Mouse (Mus musculus): ENCODE data around the gene Nat8f2. TPM values are rescaled to one million over a fixed set of nuclear protein-coding genes. Genes with fewer than 3 reads are reported as not detected.

Gene Nat8f2
- polyA plus RNA-seq, 1 experiment = 0.04 TPM

DNA sequence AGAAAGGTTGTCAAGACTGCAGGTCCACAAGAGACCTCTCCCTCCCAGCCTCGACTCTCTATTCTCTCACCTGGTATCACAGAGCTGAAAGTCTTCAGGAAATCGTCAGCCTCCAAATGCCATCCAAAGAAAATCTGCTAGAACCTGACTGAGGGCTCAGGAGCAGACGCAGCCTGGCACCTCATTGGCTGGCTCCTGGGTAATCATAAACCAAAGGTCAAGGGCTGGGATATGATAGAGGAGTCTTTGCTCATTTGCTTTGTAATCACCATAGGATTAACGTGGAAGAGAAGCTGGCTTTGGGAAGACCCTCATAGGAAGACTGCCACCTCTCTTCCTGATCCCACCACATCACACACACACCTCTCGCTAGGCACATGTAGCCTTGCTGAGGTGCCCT, 48.1 kb downstream of the Nat8f2 start, which contains the start of the genes Nat8f6 and Nat8f5:
TSS of gene Nat8f6 (minus strand) at position 118 of the 400 bp plus-strand sequence.
TSS of gene Nat8f5 (minus strand) at position 136 of the 400 bp plus-strand sequence.
- WGBS = 91% methylated on average over 5 of the region's 5 CpGs
- Histone ChIP-seq H3K4me3 (ENCODE audit: control insufficient read depth, insufficient read depth, low read length) (no peak within 1 kb of the TSS), H3K4me1 (replicated peaks; ENCODE audit: control insufficient read depth, insufficient read depth, low read length) (no peaks in the 10 kb centered on the region), H3K27me3 (ENCODE audit: control insufficient read depth, insufficient read depth, low read length) (no peaks in the 10 kb centered on the region), H3K27ac (ENCODE audit: control insufficient read depth, insufficient read depth, low read length) (no peak within 1 kb of the TSS), H3K36me3 (ENCODE audit: control insufficient read depth, insufficient read depth, low read length) (no peaks in the 10 kb centered on the region)
- no peak for DNase-seq
- TF ChIP-seq POLR2A (IDR thresholded peaks at IDR 0.05; ENCODE audit: control insufficient read depth, extremely low read depth, insufficient read depth, low read length, poor library complexity) (no peak), CTCF (IDR thresholded peaks at IDR 0.05; ENCODE audit: borderline replicate concordance, control insufficient read depth, extremely low read depth, insufficient read depth, low read length, poor library complexity) (no peak)

DNA sequence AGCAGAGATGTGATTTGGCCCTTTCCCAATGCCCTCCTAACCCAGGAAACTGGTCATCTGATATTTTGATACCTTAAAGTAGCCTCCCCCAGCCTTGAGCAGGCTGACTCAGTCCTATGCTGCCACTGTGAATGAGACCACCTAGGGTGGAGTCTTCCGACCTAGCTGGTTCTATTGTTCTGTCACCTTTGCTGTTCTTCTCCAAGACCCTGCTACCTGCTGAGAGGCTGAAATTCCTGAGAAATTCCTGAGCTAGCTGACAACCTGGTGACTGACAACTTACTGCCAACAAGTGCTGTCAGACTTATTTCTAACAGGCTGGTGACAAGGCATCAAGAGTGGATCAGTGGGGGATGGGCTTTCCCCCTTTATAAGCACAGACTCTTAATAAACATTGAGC, 50.6 kb downstream of the Nat8f2 start:
- H3K27ac ChIP-seq (ENCODE audit: control insufficient read depth, insufficient read depth, low read length) = no peak overlapping the region
- H3K4me3 ChIP-seq (ENCODE audit: control insufficient read depth, insufficient read depth, low read length) = no peak overlapping the region
- TF ChIP-seq POLR2A (IDR thresholded peaks at IDR 0.05; ENCODE audit: control insufficient read depth, extremely low read depth, insufficient read depth, low read length, poor library complexity) = no peak
- TF ChIP-seq CTCF (IDR thresholded peaks at IDR 0.05; ENCODE audit: borderline replicate concordance, control insufficient read depth, extremely low read depth, insufficient read depth, low read length, poor library complexity) = no peak
- no peaks in the 10 kb centered on the region for H3K36me3 ChIP-seq (ENCODE audit: control insufficient read depth, insufficient read depth, low read length)
- H3K4me1 ChIP-seq (replicated peaks; ENCODE audit: control insufficient read depth, insufficient read depth, low read length) = no peaks in the 10 kb centered on the region
- WGBS = 71% methylated on average over 1 of the region's 1 CpGs
- DNase-seq = no peak
- H3K27me3 ChIP-seq (ENCODE audit: control insufficient read depth, insufficient read depth, low read length) = no peaks in the 10 kb centered on the region

Other genes starting within 250 kb of the Nat8f2 start
- 0.27 and 0.55 TPM in 2 replicates for gene Nat8f7, start 156.0 kb downstream of the Nat8f2 start, polyA plus RNA-seq (2012; rRNA removed)
- gene Nat8f3, start 103.4 kb downstream of the Nat8f2 start, polyA plus RNA-seq (2012; rRNA removed) = 0.15 TPM in 1 of 2 replicates, not detected in the other
- gene Nat8f6, start 48.2 kb downstream of the Nat8f2 start, polyA plus RNA-seq (2012; rRNA removed) = 0.11 and 0.34 TPM in 2 replicates
- gene Nat8f5, start 48.2 kb downstream of the Nat8f2 start, polyA plus RNA-seq (2012; rRNA removed) = 0.18 and 0.22 TPM in 2 replicates
- 0.33 and 0.35 TPM in 2 replicates for gene Nat8, start 37.1 kb downstream of the Nat8f2 start, polyA plus RNA-seq (2012; rRNA removed)
- gene Nat8f4, start 35.7 kb upstream of the Nat8f2 start, polyA plus RNA-seq (2012; rRNA removed) = 2.9 and 4.1 TPM in 2 replicates
- gene Tprkb, start 42.7 kb upstream of the Nat8f2 start, polyA plus RNA-seq (2012; rRNA removed) = 16.8 and 20.6 TPM in 2 replicates
- 10.3 and 12.5 TPM in 2 replicates for gene Nat8f1, start 46.5 kb upstream of the Nat8f2 start, polyA plus RNA-seq (2012; rRNA removed)
- gene Dusp11, start 92.5 kb upstream of the Nat8f2 start, polyA plus RNA-seq (2012; rRNA removed) = 60.8 and 65.6 TPM in 2 replicates
- gene Figla, start 147.0 kb upstream of the Nat8f2 start, polyA plus RNA-seq (2012; rRNA removed) = not detected in 2 replicates
- gene Add2, start 159.5 kb upstream of the Nat8f2 start, polyA plus RNA-seq (2012; rRNA removed) = 0.08 and 0.31 TPM in 2 replicates